Mouse (Mus musculus) brain, embryonic 14.5 days (tissue): Measurements from ENCODE around the gene Tbc1d22b.

ENCODE experiments used
- CTCF ChIP-seq: fragments of 200-500 bp; IDR thresholded peaks from 2 replicates; pipeline ENCODE4 v1.5.1; 2012; ENCODE audit warnings: inconsistent platforms, mild to moderate bottlenecking, moderate library complexity, borderline replicate concordance; ENCODE audit not compliant: insufficient read depth, insufficient read length; ENCODE audit errors: extremely low read depth
- POLR2A ChIP-seq: fragments of 200-500 bp; IDR thresholded peaks from 2 replicates; pipeline ENCODE4 v1.6.1; 2012; ENCODE audit warnings: mild to moderate bottlenecking, inconsistent platforms, borderline replicate concordance; ENCODE audit not compliant: poor library complexity, insufficient read depth, insufficient read length, severe bottlenecking; ENCODE audit errors: extremely low read depth

GRCm38 (mm10) chr17:29637895-29638294, 88.3 kb downstream of the Tbc1d22b start:
- no peak for TF ChIP-seq CTCF
- no peak for TF ChIP-seq POLR2A
